Mouse (Mus musculus) liver, embryonic 11.5 days (tissue): ENCODE data around the gene Otx1. TPM values are rescaled to one million over a fixed set of nuclear protein-coding genes. Genes with fewer than 3 reads are reported as not detected.

ENCODE experiments used
- ATAC-seq: fragments of 200-750 bp; cut with Nextera tagmentation; replicated peaks from 2 replicates; pipeline ENCODE4 v1.8.0; 2017; ENCODE audit warnings: moderate number of reproducible peaks, mild to moderate bottlenecking, moderate TSS enrichment, moderate library complexity; ENCODE audit not compliant: low FRiP score
- DNase-seq: peaks from one replicate; pipeline ENCODE4 v3.0.0-alpha.2; 2017; ENCODE audit warnings: low spot score
- H3K27ac ChIP-seq: fragments of 300-500 bp; sonication (generic); 2 replicates; pipeline ENCODE4 v1.5.1; 2014; ENCODE audit warnings: mild to moderate bottlenecking, low read depth, low read length, control low read depth
- H3K27me3 ChIP-seq: fragments of 300-500 bp; sonication (generic); replicated peaks from 2 replicates; pipeline ENCODE4 v1.6.1; 2014; ENCODE audit warnings: low read length, mixed read lengths; ENCODE audit not compliant: control insufficient read depth, insufficient read depth
- H3K36me3 ChIP-seq: fragments of 300-500 bp; sonication (generic); 2 replicates; pipeline ENCODE4 v1.6.1; 2014; ENCODE audit warnings: mild to moderate bottlenecking, low read length, moderate library complexity, mixed read lengths; ENCODE audit not compliant: control insufficient read depth, insufficient read depth
- H3K4me1 ChIP-seq: fragments of 300-500 bp; sonication (generic); replicated peaks from 2 replicates; pipeline ENCODE4 v1.6.1; 2014; ENCODE audit warnings: low read length, mixed read lengths; ENCODE audit not compliant: control insufficient read depth, insufficient read depth
- H3K4me2 ChIP-seq: fragments of 300-500 bp; sonication (generic); 2 replicates; pipeline ENCODE4 v1.6.1; 2014; ENCODE audit warnings: mild to moderate bottlenecking, control low read depth, moderate library complexity
- H3K4me3 ChIP-seq: fragments of 300-500 bp; sonication (generic); 2 replicates; pipeline ENCODE4 v1.5.1; 2014; ENCODE audit warnings: low read depth, low read length, control low read depth
- H3K9ac ChIP-seq: fragments of 300-500 bp; sonication (generic); 2 replicates; pipeline ENCODE4 v1.6.1; 2014; ENCODE audit warnings: low read depth, low read length, control low read depth
- H3K9me3 ChIP-seq: fragments of 300-500 bp; sonication (generic); 2 replicates; pipeline ENCODE4 v1.6.1; 2016; ENCODE audit warnings: low read length, inconsistent platforms, mixed read lengths; ENCODE audit not compliant: control insufficient read depth
- WGBS: fragments of 180-500 bp; shearing (Covaris S2); extraction: QIAGEN DNeasy Blood & Tissue Kit; methylation state at CpG from one replicate; pipeline ENCODE4 v1.1.7; 2014; 5-methylcytosine and 5-hydroxymethylcytosine counted together
- polyA plus RNA-seq: library from polyadenylated mRNA; unstranded; fragments of >200 nt; fragmentation: Nextera tagmentation; extraction: Ambion mirVana; gene quantifications from 2 replicates; pipeline ENCODE4 v1.2.1, GENCODE M21; 2014

The Otx1 gene
- polyA plus RNA-seq, 1 experiment from 2014 or later: 0.08 TPM

DNA sequence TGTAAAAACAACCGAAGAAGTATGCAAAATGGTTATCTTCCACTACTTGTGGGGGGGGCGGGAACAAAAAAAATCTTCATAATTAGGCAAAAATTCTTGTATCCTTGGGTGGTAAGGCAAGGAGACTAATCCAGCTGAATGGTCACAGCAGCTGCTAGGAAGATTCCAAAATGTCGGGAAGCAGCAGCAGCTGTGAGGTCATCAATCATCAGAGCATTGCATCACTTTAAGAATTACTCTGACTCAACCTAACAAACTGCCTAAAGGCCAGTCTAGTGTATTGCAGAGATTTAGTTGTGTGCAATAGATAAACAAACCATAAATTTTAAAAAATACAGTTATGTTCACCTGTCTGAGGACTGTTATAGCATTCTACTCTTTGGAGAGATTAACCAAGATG is 29.1 kb downstream of the Otx1 start:
- H3K9me3 ChIP-seq: no peaks in the 10 kb centered on the region
- DNase-seq: no peak
- no peak overlapping the region for H3K27ac ChIP-seq
- H3K4me1 ChIP-seq: no peaks in the 10 kb centered on the region
- no peak for ATAC-seq
- H3K9ac ChIP-seq: no peak overlapping the region
- H3K4me3 ChIP-seq: no peak overlapping the region
- H3K36me3 ChIP-seq: no peaks in the 10 kb centered on the region
- H3K27me3 ChIP-seq: no peaks in the 10 kb centered on the region
- 54% methylated on average over 3 of the region's 3 CpGs for WGBS
- H3K4me2 ChIP-seq: no peak overlapping the region

- Histone ChIP-seq H3K4me2 (no peak overlapping the region), H3K9me3 (no peaks in the 10 kb centered on the region), H3K36me3 (no peaks in the 10 kb centered on the region), H3K4me1 (no peaks in the 10 kb centered on the region), H3K9ac (no peak overlapping the region), H3K4me3 (no peak overlapping the region), H3K27ac (no peak overlapping the region), H3K27me3 (no peaks in the 10 kb centered on the region)
- DNase-seq: no peak
- 96% methylated on average over 3 of the region's 3 CpGs for whole genome bisulfite sequencing
- ATAC-seq: no peak
Observed at GRCm38 (mm10) chr11:21968922-21969321, 33.8 kb downstream of the Otx1 start.

DNA sequence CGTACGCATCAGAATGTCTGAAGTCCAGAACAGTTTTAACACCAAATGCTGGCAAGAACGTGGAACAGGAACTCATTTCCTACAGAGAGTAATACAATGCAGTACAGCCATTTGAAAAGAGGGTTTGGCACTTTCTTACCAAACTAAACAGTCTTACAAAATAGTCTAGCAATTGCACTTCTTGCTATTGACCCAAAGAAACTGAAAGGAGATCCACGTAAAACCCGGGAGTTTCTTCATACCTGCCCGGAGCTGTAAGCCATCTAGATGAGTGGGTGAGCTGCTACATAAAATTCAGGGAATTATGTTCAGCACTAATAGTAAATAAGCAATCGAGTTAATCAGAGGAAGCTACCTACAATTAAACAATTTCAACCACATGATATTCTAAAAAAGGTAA is 47.5 kb downstream of the Otx1 start:
- Histone ChIP-seq H3K4me1 (no peaks in the 10 kb centered on the region), H3K9me3 (no peaks in the 10 kb centered on the region), H3K4me3 (no peak overlapping the region), H3K36me3 (no peaks in the 10 kb centered on the region), H3K4me2 (no peak overlapping the region), H3K27ac (no peak overlapping the region), H3K9ac (no peak overlapping the region), H3K27me3 (no peaks in the 10 kb centered on the region)
- ATAC-seq (no peak), DNase-seq (no peak)
- 84% methylated on average over 7 of the region's 7 CpGs for WGBS

GRCm38 (mm10) chr11:21951657-21952237 is 51.0 kb downstream of the Otx1 start:
- Histone ChIP-seq H3K4me3 (no peak overlapping the region), H3K4me2 (no peak overlapping the region), H3K27ac (no peak overlapping the region), H3K27me3 (no peaks in the 10 kb centered on the region), H3K9me3 (no peaks in the 10 kb centered on the region), H3K36me3 (no peaks in the 10 kb centered on the region), H3K9ac (no peak overlapping the region), H3K4me1 (no peaks in the 10 kb centered on the region)
- WGBS: 81% methylated on average over 2 of the region's 2 CpGs
- ATAC-seq (no peak), DNase-seq (no peak)

DNA sequence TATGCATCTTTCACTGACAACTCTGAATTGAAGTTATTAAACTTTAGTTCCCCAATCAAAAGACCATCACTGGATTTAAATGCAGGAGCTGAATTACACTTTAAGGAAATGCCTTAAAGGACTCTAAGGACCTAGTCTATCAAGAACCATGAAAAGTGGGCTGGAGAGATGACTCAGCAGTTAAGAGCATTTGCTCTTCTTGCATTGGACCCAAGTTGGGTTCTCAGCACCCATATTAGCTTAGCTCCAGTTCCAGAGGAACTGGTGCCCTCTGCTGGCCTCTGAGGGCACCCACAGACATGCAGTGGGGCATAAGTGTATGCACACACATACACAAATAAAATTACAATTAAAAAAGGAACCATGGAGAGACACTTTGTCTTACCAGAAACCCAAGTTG is 52.6 kb downstream of the Otx1 start:
- H3K4me1 ChIP-seq: no peaks in the 10 kb centered on the region
- H3K4me3 ChIP-seq: no peak overlapping the region
- DNase-seq: no peak
- H3K9ac ChIP-seq: no peak overlapping the region
- H3K9me3 ChIP-seq: no peaks in the 10 kb centered on the region
- no peak overlapping the region for H3K27ac ChIP-seq
- H3K27me3 ChIP-seq: no peaks in the 10 kb centered on the region
- H3K36me3 ChIP-seq: no peaks in the 10 kb centered on the region
- ATAC-seq: no peak
- no peak overlapping the region for H3K4me2 ChIP-seq
